Mouse (Mus musculus) brain, embryonic 14.5 days (tissue): Measurements from ENCODE around the gene Txn2.

Experiments
- CTCF ChIP-seq: fragments of 200-500 bp; IDR thresholded peaks from 2 replicates; pipeline ENCODE4 v1.5.1; 2012; ENCODE audit warnings: inconsistent platforms, mild to moderate bottlenecking, moderate library complexity, borderline replicate concordance; ENCODE audit not compliant: insufficient read depth, insufficient read length; ENCODE audit errors: extremely low read depth
- POLR2A ChIP-seq: fragments of 200-500 bp; IDR thresholded peaks from 2 replicates; pipeline ENCODE4 v1.6.1; 2012; ENCODE audit warnings: mild to moderate bottlenecking, inconsistent platforms, borderline replicate concordance; ENCODE audit not compliant: poor library complexity, insufficient read depth, insufficient read length, severe bottlenecking; ENCODE audit errors: extremely low read depth

DNA sequence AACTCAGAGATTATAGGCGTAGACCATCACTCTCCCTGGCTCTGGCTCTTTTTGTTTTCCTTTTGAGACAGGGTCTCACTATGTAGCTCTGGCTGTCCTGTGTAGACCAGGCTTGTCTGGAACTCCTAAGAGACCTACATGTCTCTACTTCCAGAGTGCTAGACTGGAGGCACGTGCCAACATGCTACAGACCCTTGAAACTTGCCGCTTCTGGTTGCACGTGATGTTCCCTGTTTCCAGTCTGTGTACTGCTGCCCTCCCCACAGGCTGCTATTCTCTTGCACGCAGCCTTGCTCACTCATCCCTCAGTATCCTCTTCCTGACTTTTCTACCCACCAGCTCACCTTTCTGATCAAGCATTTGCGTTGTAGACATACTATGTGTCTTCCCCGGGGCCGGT is 22.7 kb downstream of the Txn2 start:
- TF ChIP-seq CTCF (no peak), POLR2A (no peak)
